7 mouse cellular contexts compared by ENCODE assay signal in the genomic region with DNA sequence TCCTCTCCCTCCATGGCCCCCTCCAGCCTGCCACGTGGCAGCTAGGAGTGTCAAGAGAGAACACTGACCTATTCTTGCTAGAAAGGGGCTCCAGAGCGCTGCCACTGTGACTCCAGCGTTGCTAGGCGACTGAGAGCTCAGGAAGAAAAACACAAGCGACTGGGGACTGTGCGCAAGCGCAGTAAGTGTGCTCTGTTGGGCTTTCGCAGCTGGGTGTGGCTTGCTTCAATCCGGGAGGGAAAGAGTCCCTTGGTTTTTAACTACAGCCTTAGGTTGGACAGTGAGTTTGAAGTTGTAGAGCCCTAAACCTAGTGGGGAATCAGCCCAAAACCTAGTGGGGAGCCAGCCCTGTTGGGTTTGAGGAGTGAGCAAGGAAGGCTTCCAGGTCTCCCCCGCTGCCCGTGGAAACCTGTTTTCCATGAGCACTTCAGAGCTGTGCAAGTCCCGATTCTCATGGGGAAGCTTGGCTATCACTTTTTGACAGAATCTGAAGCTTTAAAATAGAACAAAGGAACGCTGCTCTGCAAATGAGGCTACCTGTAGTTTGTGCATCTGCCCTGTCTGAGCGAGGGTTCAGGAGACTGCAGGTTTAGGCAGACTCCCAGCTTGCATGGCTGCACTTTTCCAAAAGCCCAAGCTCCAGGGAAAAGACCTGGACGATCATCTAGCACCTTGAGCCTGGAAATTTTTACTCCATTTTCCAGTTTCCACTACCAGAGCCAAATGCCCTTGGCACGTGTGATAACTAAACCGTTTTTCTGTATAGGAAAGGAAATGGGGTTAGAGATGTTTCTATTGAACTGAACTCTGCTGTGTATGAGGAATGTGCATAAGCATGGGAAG. TPM values are rescaled to one million over a fixed set of nuclear protein-coding genes. Genes with fewer than 3 reads are reported as not detected.
A peak's percentile ranks its signal among the peaks of the same experiment; 100 is the strongest.
DNase-seq lines count a peak whose midpoint lies in the region; ATAC-seq and TF ChIP-seq lines count a peak whose summit lies in the region.

Gene 4930505A04Rik, minus strand, starts transcription at position 77 of the 843 bp plus-strand sequence.

- TF ChIP-seq POLR2A in bone marrow macrophage, adult 2 months (IDR thresholded peaks at IDR 0.05; ENCODE audit: borderline replicate concordance, low read depth, low read length), result no peak

- WGBS in embryonic facial prominence, embryonic 10.5 days, result 11% methylated on average over 17 of the region's 17 CpGs
- 10% methylated on average over 17 of the region's 17 CpGs for WGBS in midbrain, embryonic 11.5 days

- no peak for TF ChIP-seq CTCF in bone marrow macrophage, adult 2 months (IDR thresholded peaks at IDR 0.05; ENCODE audit: low read depth, low read length)

- peak; percentile 99 for ATAC-seq in midbrain, embryonic 11.5 days (ENCODE audit: low FRiP score)

- H3K9me3 ChIP-seq in embryonic facial prominence, embryonic 10.5 days, result no peaks in the 10 kb centered on the region
- no peaks in the 10 kb centered on the region for H3K9me3 ChIP-seq in midbrain, embryonic 11.5 days (ENCODE audit: control insufficient read depth, low read length)

- peak; percentile 93 for DNase-seq in embryonic facial prominence, embryonic 10.5 days (ENCODE audit: low spot score)
- DNase-seq in heart, adult 18-20 months, result peak; percentile 92 to 94
- peak; percentile 79 for DNase-seq in kidney, adult 18-20 months
- DNase-seq in left cerebral cortex, postnatal 4 days, result peak; percentile 91
- peak; percentile 98 for DNase-seq in midbrain, embryonic 11.5 days (ENCODE audit: low spot score, missing footprints)
- peak; percentile 3 to 9 for DNase-seq in spleen, postnatal 36 days (ENCODE audit: low spot score in 2 of 2)

- H3K36me3 ChIP-seq in embryonic facial prominence, embryonic 10.5 days (replicated peaks), result no peaks in the 10 kb centered on the region
- no peaks in the 10 kb centered on the region for H3K36me3 ChIP-seq in midbrain, embryonic 11.5 days (ENCODE audit: control insufficient read depth, insufficient read depth, low read length)

- no peak within 1 kb of the TSS for H3K27ac ChIP-seq in bone marrow macrophage, adult 2 months (ENCODE audit: insufficient read depth, low read depth, low read length)
- H3K27ac ChIP-seq in embryonic facial prominence, embryonic 10.5 days (replicated peaks), result peak within 1 kb of the TSS; percentile 87
- H3K27ac ChIP-seq in midbrain, embryonic 11.5 days (ENCODE audit: low read depth, low read length), result no peak within 1 kb of the TSS

- intact Hi-C loops in left cerebral cortex, postnatal 4 days (cut with DNase I), result loop anchor here (5.0 kb wide), 2 partner anchors 175 to 205 kb away; partner anchors contain the start of genes Acyp2 and Sptbn1

- peak within 1 kb of the TSS; percentile 26; the same call in 1 of the 2 replicates for H3K4me3 ChIP-seq in bone marrow macrophage, adult 2 months (ENCODE audit: insufficient read depth, low read length)
- peak within 1 kb of the TSS; percentile 63 for H3K4me3 ChIP-seq in embryonic facial prominence, embryonic 10.5 days
- peak within 1 kb of the TSS; percentile 37 for H3K4me3 ChIP-seq in midbrain, embryonic 11.5 days (ENCODE audit: low read depth, low read length)

- H3K4me1 ChIP-seq in bone marrow macrophage, adult 2 months (ENCODE audit: control insufficient read depth, insufficient read depth, low read length), result no peaks in the 10 kb centered on the region
- peaks cover 14% of the 10 kb centered on the region for H3K4me1 ChIP-seq in embryonic facial prominence, embryonic 10.5 days
- H3K4me1 ChIP-seq in midbrain, embryonic 11.5 days (ENCODE audit: control insufficient read depth, insufficient read depth, low read length), result no peaks in the 10 kb centered on the region

- no peaks in the 10 kb centered on the region for H3K27me3 ChIP-seq in embryonic facial prominence, embryonic 10.5 days (replicated peaks; ENCODE audit: low read depth, poor library complexity, severe bottlenecking)
- no peaks in the 10 kb centered on the region for H3K27me3 ChIP-seq in midbrain, embryonic 11.5 days (ENCODE audit: control insufficient read depth, insufficient read depth, low read length)

- peak within 1 kb of the TSS; percentile 70 for H3K9ac ChIP-seq in midbrain, embryonic 11.5 days (ENCODE audit: low read length)

- peak within 1 kb of the TSS; percentile 72 for H3K4me2 ChIP-seq in midbrain, embryonic 11.5 days

RNA-seq across cellular contexts. Expression of gene 4930505A04Rik, which starts in this region (rescaled TPM):
- not detected in 2 replicates for polyA plus RNA-seq in bone marrow macrophage, adult 2 months (2012; ENCODE audit: insufficient read depth, insufficient read length, missing spikeins)
- polyA plus RNA-seq in embryonic facial prominence, embryonic 10.5 days (2016; fragmentation: Nextera tagmentation; extraction: Ambion mirVana), result not detected in 2 replicates
- under 1 TPM in 1 of 2 experiments, not detected in 1; 0.33 TPM for total RNA-seq in heart, adult 18-20 months (2021)
- total RNA-seq in left cerebral cortex, postnatal 4 days (2021), result under 1 TPM; 0.40 to 0.44 TPM
- not detected in 2 replicates for polyA plus RNA-seq in midbrain, embryonic 11.5 days (2014; fragmentation: Nextera tagmentation; extraction: Ambion mirVana)

Comparison
In these comparisons a context has a peak if more than half of its experiments do, and no peak if none do; other contexts are left out.
1. Peak in DNase-seq, H3K4me3 ChIP-seq and H3K27ac ChIP-seq in embryonic facial prominence, embryonic 10.5 days; RNA of the gene not detected or under 1 TPM.
2. Peak in DNase-seq in heart, adult 18-20 months; RNA of the gene not detected or under 1 TPM.
3. Peak in DNase-seq in left cerebral cortex, postnatal 4 days; RNA of the gene not detected or under 1 TPM.
4. Peak in DNase-seq, ATAC-seq, H3K4me3 ChIP-seq, H3K9ac ChIP-seq and H3K4me2 ChIP-seq in midbrain, embryonic 11.5 days; RNA of the gene not detected or under 1 TPM.
5. DNase-seq: peak in every context shown above with its lines; median percentile 98 in midbrain, embryonic 11.5 days; 93 in embryonic facial prominence, embryonic 10.5 days; 93 in heart, adult 18-20 months; 91 in left cerebral cortex, postnatal 4 days; 79 in kidney, adult 18-20 months; 6 in spleen, postnatal 36 days.